Mouse (Mus musculus) neural tube, embryonic 13.5 days (tissue): ENCODE measurements around the gene Hist1h2af. TPM values are rescaled to one million over a fixed set of nuclear protein-coding genes. Genes with fewer than 3 reads are reported as not detected.
"Not testable (repeated sequence)": the region's sequence is repeated elsewhere in the genome, so short reads cannot be mapped to it uniquely, and the experiment has no call there.

ENCODE experiments used
- ATAC-seq: fragments of 200-750 bp; cut with Nextera tagmentation; 2 replicates; pipeline ENCODE4 v1.8.0; 2017; ENCODE audit warnings: low read depth, mild to moderate bottlenecking, moderate TSS enrichment, moderate library complexity
- H3K27ac ChIP-seq: fragments of 300-500 bp; sonication (generic); replicated peaks from 2 replicates; pipeline ENCODE4 v1.5.1; 2015; ENCODE audit warnings: moderate library complexity, mild to moderate bottlenecking, inconsistent platforms
- H3K27me3 ChIP-seq: fragments of 300-500 bp; sonication (generic); 2 replicates; pipeline ENCODE4 v1.6.1; 2015; ENCODE audit warnings: mild to moderate bottlenecking, inconsistent platforms
- H3K36me3 ChIP-seq: fragments of 300-500 bp; sonication (generic); 2 replicates; pipeline ENCODE4 v1.6.1; 2015; ENCODE audit warnings: mild to moderate bottlenecking, inconsistent platforms
- H3K4me1 ChIP-seq: fragments of 300-500 bp; sonication (generic); replicated peaks from 2 replicates; pipeline ENCODE4 v1.6.1; 2015; ENCODE audit warnings: inconsistent platforms
- H3K4me2 ChIP-seq: fragments of 300-500 bp; sonication (generic); 2 replicates; pipeline ENCODE4 v1.6.1; 2015; ENCODE audit warnings: inconsistent platforms, mild to moderate bottlenecking, moderate library complexity
- H3K4me3 ChIP-seq: fragments of 300-500 bp; sonication (generic); 2 replicates; pipeline ENCODE4 v1.5.1; 2015; ENCODE audit warnings: mild to moderate bottlenecking, inconsistent platforms
- H3K9ac ChIP-seq: fragments of 300-500 bp; sonication (generic); 2 replicates; pipeline ENCODE4 v1.6.1; 2015; ENCODE audit warnings: moderate library complexity, mild to moderate bottlenecking, inconsistent platforms
- H3K9me3 ChIP-seq: fragments of 300-500 bp; sonication (generic); 2 replicates; pipeline ENCODE4 v1.6.1; 2016; ENCODE audit warnings: inconsistent platforms
- WGBS: fragments of 180-500 bp; shearing (Covaris S2); methylation state at CpG from one replicate; pipeline ENCODE4 v1.1.7; 2015; 5-methylcytosine and 5-hydroxymethylcytosine counted together
- polyA plus RNA-seq: library from polyadenylated mRNA; unstranded; fragments of >200 nt; fragmentation: Nextera tagmentation; extraction: Ambion mirVana; gene quantifications from 2 replicates; pipeline ENCODE4 v1.2.1, GENCODE M21; 2015

Gene Hist1h2af
- polyA plus RNA-seq, 1 experiment from 2014 or later: not detected

DNA sequence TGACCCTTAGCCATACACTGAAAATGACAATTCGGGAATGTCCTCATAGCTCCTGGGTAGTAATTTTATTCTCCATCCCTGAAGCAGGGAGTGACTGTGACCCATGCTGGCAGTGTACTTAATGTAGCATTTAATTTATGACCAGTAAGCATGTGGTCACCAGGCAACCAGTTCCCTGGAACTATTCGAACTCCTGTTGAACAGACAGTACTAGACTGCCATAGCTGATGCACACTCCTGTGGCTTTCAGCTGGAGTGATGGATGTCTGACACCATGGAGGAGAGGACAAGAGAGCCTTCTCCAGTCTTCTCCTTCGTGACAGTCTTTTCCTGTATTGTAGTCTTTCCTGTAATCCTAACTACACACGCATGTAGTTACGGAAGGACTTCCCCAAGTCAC, 4.7 kb upstream of the Hist1h2af start:
- WGBS: 35% methylated on average over 5 of the region's 5 CpGs
- H3K27ac ChIP-seq: no peak overlapping the region
- no peak overlapping the region for H3K4me3 ChIP-seq
- no peaks in the 10 kb centered on the region for H3K27me3 ChIP-seq
- no peak for ATAC-seq
- H3K4me2 ChIP-seq: peak overlapping the region; percentile 74; the same call in 1 of the 2 replicates
- no peaks in the 10 kb centered on the region for H3K9me3 ChIP-seq
- no peaks in the 10 kb centered on the region for H3K36me3 ChIP-seq
- H3K9ac ChIP-seq: no peak overlapping the region
- peaks cover 45% of the 10 kb centered on the region for H3K4me1 ChIP-seq

DNA sequence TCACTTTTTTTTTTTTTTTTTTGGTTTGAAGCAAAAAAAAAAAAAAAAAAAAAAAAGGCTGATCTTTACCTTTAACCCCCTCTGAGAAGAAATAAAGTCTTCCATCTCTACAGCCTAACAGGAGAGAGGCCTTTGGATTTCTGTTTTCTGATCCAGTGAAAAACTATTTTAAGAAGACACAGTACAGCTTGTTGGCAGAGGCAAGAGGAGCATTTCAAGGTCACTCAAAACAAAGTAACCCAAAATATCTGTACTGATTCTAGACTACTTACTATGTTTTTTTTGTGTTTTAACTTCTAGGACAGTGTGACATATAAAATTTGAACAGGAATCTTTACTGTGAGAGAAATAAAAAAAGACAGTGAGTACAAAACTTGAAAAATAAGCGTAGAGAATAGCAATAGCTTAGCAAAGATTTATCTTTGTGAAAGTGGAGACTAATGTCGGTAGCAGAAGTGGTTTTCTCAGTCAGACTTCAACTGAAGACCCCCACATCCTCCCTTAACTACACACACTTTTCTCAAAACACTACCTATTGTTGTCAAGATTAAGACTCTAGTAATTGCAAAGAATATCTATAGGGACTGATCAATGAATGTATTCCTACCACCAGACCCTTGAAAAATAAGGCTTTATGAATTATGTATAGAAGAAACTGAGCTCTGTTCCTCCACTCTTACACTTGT, 4.1 kb upstream of the Hist1h2af start:
- Histone ChIP-seq H3K4me1 (peaks cover 51% of the 10 kb centered on the region), H3K36me3 (no peaks in the 10 kb centered on the region), H3K27ac (peak overlapping the region; percentile 96), H3K9ac (peak overlapping the region; percentile 85), H3K9me3 (no peaks in the 10 kb centered on the region), H3K4me2 (peak overlapping the region; percentile 74), H3K4me3 (peak overlapping the region; percentile 59), H3K27me3 (no peaks in the 10 kb centered on the region)
- no peak for ATAC-seq
- 30% methylated on average over 2 of the region's 2 CpGs for WGBS

DNA sequence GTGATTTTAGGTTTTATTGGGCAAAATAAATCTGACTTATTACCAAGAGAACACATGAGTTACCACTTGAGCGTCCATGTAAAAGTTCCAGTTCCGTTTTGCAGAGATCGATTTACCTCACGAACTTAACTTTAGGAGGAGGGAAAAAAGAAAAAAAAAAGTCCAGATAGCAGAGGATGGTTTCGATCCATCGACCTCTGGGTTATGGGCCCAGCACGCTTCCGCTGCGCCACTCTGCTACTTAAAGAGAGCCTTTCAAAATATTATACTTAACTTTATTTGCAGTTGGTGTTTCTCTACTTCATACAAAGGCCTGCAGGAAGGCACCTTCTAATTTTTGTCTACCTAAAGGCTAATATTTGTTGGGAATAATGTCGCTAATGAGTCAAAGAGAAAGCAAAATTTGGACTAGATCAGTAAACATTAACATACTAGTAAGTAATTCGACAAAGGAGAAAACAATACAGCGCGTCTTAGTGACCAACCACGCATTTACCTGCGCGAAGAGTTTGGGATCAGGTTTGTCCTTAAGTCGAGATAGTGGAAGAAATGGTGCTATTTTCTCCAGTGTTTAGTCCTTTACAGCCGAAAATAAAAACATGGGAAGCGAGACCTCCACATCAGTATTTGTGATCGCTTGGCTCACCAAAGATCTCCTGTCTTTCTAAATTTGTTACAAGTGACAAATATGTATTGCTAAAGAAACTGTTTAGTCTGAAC, 3.4 kb upstream of the Hist1h2af start:
- peak overlapping the region; percentile 85 for H3K9ac ChIP-seq
- H3K27ac ChIP-seq: peak overlapping the region; percentile 96
- peak overlapping the region; percentile 74 for H3K4me2 ChIP-seq
- H3K27me3 ChIP-seq: no peaks in the 10 kb centered on the region
- H3K4me3 ChIP-seq: peak overlapping the region; percentile 59
- no peaks in the 10 kb centered on the region for H3K36me3 ChIP-seq
- no peak for ATAC-seq
- WGBS: under 1% methylated on average over 20 of the region's 20 CpGs
- H3K9me3 ChIP-seq: no peaks in the 10 kb centered on the region
- peaks cover 50% of the 10 kb centered on the region for H3K4me1 ChIP-seq

DNA sequence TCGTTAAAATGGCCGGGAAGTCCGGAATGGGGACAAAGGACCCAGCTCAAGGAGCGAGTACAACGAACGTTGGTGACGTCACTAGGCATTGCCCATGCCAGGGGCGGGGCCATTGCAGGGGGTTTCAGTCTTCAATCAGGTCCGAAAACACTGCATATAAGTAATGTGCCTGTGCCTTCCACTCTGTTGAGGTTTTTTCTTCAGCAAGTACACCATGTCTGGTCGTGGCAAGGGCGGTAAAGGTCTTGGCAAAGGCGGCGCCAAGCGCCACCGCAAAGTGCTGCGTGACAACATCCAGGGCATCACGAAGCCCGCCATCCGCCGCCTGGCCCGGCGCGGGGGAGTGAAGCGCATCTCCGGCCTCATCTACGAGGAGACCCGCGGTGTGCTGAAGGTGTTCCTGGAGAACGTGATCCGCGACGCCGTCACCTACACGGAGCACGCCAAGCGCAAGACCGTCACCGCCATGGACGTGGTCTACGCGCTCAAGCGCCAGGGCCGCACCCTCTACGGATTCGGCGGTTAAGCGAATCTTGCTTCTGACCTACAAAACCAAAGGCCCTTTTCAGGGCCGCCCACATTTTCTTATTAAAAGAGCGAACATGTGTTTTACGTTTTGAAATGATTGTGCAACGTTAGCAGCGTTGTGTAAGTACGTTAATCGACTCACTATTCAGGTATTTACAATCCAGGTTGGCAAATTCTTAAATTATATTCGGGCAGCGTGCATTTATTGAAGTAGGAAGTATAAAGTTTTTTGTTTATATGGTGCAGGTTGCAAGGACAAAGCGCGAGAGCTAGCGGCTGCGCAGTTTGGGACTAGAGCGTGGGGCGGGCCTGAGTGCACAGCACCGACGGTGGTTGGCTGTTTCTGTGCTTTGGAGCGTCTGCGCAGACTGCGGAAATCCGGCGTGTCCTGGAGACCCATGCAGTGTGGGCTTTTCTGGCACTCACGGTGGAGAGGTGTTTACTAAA, 2.5 kb upstream of the Hist1h2af start, which contains the start of gene Hist1h4h:
Gene Hist1h4h, plus strand, starts transcription at position 150 of the 975 bp plus-strand sequence.
- Histone ChIP-seq H3K27ac (peak within 1 kb of the TSS; percentile 96), H3K27me3 (no peaks in the 10 kb centered on the region), H3K4me1 (peaks cover 51% of the 10 kb centered on the region), H3K4me2 (peak within 1 kb of the TSS; percentile 74), H3K36me3 (no peaks in the 10 kb centered on the region), H3K4me3 (peak within 1 kb of the TSS; percentile 59), H3K9ac (peak within 1 kb of the TSS; percentile 85), H3K9me3 (no peaks in the 10 kb centered on the region)
- ATAC-seq: peak; percentile 93
- WGBS: under 1% methylated on average over 62 of the region's 70 CpGs

DNA sequence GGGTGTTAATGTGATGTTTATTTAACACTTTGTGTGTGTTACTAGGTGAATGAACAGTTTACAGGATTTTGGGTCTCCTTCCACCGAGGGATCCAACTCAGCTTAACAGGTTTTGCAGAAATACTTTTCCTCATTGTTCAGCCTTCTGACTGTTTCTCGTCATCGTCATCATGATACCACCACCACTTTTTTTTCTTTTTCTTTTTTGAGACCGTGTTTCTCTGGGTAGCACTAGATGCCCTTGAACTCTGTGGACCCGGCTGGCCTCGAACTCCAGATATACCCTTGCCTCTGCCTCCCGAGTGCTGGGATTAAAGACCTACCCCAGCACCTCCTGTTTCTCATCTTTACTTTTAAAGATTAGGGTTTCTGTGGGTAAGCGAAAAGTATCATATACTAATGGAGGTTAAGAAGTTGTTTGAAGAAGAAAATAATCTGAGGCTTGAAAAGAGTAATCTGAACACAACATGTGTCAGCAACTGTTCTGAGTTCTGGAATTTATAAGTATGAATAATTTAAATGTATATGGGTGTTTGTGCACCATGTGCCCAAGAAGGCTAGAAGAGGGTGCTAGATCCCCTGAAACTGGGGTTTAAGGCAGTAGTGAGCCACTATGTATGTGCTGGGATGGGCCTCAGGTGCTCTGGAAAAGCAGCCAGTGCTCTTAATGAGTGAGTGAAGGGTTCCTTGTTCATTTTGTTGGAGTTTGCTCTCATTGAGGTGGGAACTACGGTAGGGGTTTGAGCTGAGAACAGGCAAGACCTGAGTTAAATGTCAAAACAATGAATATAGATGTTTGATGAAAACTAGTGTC, 1.2 kb upstream of the Hist1h2af start:
- no peaks in the 10 kb centered on the region for H3K36me3 ChIP-seq
- WGBS: 23% methylated on average over 9 of the region's 9 CpGs
- peaks cover 58% of the 10 kb centered on the region for H3K4me1 ChIP-seq
- H3K27ac ChIP-seq: peak overlapping the region; percentile 96; the same call in 1 of the 2 replicates
- H3K27me3 ChIP-seq: no peaks in the 10 kb centered on the region
- H3K9me3 ChIP-seq: no peaks in the 10 kb centered on the region
- H3K4me2 ChIP-seq: peak overlapping the region; percentile 74
- ATAC-seq: no peak
- peak overlapping the region; percentile 85 for H3K9ac ChIP-seq
- peak overlapping the region; percentile 59 for H3K4me3 ChIP-seq

DNA sequence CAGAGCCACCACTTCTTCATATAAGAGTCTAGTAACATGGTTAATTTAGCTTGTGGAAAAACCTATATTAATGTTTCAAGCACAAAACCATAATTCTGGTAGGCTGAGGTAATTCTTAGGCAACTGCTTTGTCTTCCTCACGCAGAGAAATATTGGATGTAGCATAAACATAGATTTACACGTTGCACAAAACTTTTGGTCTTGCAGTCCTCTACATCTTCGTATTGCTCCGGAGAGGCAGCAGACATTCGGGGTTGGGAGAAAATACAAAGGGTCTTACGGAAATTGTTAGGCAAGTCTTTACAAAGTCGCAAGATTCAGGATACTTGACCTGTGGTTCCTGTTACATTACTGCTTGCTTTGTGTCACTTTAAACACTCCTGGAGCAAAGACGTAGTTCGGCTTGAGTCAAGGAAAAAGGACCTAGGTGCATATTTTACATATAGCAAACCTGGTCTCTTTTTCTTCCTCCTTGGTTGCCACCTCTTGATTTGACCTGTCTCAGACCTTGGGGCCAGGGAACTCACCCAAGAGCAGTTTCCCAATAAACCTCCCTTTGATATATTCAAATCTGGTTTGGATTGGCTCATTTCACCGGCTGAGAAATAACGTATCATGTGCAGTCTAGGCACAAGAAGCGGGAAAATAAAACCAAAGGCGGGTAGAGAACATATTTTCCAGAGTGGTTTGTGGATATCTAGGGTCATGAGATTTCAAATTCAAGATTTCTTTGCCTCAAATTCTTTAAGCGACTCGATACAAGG, 844 bp downstream of the Hist1h2af start:
- peaks cover 48% of the 10 kb centered on the region for H3K4me1 ChIP-seq
- no peak for ATAC-seq
- no peaks in the 10 kb centered on the region for H3K27me3 ChIP-seq
- H3K27ac ChIP-seq: peak overlapping the region; percentile 74
- H3K9ac ChIP-seq: peak overlapping the region; percentile 61
- no peaks in the 10 kb centered on the region for H3K36me3 ChIP-seq
- H3K9me3 ChIP-seq: no peaks in the 10 kb centered on the region
- H3K4me3 ChIP-seq: peak overlapping the region; percentile 59
- peak overlapping the region; percentile 74 for H3K4me2 ChIP-seq
- under 1% methylated on average over 15 of the region's 15 CpGs for WGBS

DNA sequence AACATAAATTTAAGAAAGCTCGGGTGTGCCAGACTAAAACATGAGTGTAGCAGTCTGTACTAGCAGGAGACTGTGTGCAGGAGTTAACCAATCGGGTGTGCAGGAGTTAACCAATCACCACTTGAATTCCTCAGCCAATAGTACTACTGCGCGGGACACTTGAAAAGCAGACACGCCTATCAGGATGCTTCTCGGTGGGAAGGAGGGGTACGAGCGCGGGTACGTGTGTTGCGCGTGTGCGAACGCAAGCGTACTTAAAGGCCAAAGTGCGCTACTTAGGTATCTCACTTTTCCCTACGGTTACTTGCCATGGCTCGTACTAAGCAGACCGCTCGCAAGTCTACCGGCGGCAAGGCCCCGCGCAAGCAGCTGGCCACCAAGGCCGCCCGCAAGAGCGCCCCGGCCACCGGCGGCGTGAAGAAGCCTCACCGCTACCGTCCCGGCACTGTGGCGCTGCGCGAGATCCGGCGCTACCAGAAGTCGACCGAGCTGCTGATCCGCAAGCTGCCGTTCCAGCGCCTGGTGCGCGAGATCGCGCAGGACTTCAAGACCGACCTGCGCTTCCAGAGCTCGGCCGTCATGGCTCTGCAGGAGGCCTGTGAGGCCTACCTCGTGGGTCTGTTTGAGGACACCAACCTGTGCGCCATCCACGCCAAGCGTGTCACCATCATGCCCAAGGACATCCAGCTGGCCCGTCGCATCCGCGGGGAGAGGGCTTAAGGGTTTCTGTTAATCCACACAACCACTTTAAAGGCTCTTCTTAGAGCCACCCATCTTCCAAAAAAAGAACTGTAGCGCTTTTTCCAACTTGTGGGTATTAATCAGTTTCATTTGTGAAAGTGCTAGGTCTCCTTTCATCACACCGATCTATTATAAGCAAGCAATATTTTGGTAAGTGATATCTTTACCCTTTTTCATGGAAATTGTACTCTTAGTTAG, 1.7 kb downstream of the Hist1h2af start, which contains the start of gene Hist1h3g:
Gene Hist1h3g, plus strand, starts transcription at position 286 of the 939 bp plus-strand sequence.
- not testable (repeated sequence) for H3K36me3 ChIP-seq, H3K9me3 ChIP-seq, H3K27me3 ChIP-seq
- under 1% methylated on average over 53 of the region's 62 CpGs for WGBS
- Histone ChIP-seq H3K27ac (peak within 1 kb of the TSS; percentile 74), H3K9ac (peak within 1 kb of the TSS; percentile 61), H3K4me1 (peaks cover 42% of the 10 kb centered on the region), H3K4me3 (peak within 1 kb of the TSS; percentile 59), H3K4me2 (peak within 1 kb of the TSS; percentile 74)
- ATAC-seq: peak; percentile 89

DNA sequence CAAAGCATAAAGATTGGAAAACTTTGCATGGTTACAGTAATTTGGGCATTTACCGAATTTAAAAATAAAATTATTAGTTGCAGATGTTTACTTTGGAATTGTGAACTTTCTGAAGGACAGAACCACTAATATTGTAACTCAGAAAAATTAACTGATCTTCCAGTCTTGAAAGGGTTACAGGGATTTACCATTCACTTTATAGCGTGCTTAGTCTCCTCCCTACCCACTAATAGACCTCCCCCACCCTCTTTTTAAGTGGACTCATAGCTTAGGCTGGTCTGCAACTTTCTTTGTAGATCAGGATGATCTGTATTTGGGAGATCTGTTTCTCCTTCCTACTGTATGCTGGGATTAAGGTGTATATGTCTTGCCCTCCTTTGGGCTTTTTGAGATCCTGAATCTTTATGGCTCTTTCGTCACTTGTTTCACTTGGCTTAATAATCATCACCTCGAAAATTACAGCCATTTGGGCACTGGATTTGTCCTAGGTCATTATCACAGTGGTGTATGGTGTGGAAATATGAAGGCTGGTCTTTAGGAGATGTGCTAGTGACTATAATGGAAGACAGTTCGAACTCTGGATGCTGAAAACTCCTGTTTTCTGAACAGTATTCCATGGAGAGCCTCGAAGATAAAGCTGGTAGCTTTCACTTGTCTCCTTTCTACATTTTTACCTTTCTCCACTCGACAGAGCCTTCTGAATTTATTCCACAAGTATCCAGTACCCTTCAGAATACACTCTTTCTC, 2.5 kb downstream of the Hist1h2af start:
- Histone ChIP-seq H3K9ac (peak overlapping the region; percentile 55; the same call in 1 of the 2 replicates), H3K4me2 (peak overlapping the region; percentile 74), H3K36me3 (no peaks in the 10 kb centered on the region), H3K27me3 (no peaks in the 10 kb centered on the region), H3K4me3 (peak overlapping the region; percentile 59), H3K27ac (no peak overlapping the region), H3K9me3 (no peaks in the 10 kb centered on the region), H3K4me1 (peaks cover 42% of the 10 kb centered on the region)
- 21% methylated on average over 7 of the region's 7 CpGs for WGBS
- no peak for ATAC-seq

DNA sequence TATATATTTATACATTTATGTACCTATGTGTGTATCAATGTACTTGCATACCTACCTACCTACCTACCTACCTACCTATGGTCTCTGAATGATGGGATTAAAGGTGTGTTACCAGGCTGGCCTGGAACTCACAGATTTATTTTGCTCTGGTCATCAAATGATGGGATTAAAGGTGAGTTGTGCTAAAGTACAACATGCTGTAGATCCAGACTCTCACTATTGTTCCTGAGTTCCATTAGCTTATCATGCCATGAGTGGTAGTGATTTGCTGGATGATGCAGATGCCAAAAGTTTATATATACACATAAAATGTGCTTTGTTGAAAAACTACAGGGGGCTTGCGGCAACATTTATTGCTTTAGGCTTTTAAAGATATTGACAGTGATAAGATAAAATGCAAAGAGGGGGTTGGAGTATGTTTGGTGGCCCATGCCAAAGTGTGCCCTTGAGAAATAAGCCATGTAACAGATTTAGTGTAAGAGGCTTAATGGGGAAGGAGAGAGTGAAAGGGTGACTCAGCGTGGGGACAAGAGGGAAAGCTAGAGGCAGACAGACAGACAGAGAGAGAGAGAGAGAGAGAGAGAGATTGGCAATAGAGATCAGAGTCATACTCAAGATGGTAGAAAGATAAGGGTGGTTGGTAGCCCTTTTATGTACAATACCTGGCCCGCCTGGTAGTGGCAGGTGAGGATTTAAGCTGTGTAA, 3.5 kb downstream of the Hist1h2af start:
- no peaks in the 10 kb centered on the region for H3K27me3 ChIP-seq
- 0 out of 2 replicates have a peak overlapping the region, but pooled peaks have one; percentile 9 for H3K9ac ChIP-seq
- H3K4me1 ChIP-seq: peaks cover 39% of the 10 kb centered on the region
- ATAC-seq: no peak
- 87% methylated on average over 3 of the region's 3 CpGs for WGBS
- H3K27ac ChIP-seq: no peak overlapping the region
- H3K36me3 ChIP-seq: no peaks in the 10 kb centered on the region
- no peaks in the 10 kb centered on the region for H3K9me3 ChIP-seq
- peak overlapping the region; percentile 74 for H3K4me2 ChIP-seq
- H3K4me3 ChIP-seq: no peak overlapping the region; the same call in 1 of the 2 replicates
